Mouse (Mus musculus) lung, postnatal 10 days (tissue): ENCODE measurements around the gene Polm.
"Not testable (repeated sequence)": the region's sequence is repeated elsewhere in the genome, so short reads cannot be mapped to it uniquely, and the experiment has no call there.

Source experiments
- DNase-seq: peaks from one replicate; pipeline ENCODE4 v3.0.0; 2021

Gene Polm

DNA sequence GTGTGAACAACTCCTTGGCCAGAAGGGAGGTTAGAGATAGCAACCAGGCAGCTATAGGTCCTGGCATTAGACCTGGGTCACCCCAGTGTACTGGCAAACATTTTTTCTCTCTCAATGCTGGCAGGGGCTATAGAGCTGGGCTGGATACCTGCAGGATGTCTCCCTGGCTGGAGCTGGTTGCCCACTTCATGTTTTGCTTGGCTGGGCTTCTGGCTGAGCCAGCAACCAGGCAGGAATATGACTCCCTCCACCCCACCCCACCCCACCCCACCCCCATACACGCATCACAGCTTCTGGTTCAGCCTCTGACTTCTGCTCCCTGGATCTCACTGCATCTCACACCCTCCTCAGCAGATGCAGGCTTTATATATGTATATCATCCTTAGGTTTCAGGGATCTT, 14.5 kb upstream of the Polm start:
- DNase-seq, result no peak

DNA sequence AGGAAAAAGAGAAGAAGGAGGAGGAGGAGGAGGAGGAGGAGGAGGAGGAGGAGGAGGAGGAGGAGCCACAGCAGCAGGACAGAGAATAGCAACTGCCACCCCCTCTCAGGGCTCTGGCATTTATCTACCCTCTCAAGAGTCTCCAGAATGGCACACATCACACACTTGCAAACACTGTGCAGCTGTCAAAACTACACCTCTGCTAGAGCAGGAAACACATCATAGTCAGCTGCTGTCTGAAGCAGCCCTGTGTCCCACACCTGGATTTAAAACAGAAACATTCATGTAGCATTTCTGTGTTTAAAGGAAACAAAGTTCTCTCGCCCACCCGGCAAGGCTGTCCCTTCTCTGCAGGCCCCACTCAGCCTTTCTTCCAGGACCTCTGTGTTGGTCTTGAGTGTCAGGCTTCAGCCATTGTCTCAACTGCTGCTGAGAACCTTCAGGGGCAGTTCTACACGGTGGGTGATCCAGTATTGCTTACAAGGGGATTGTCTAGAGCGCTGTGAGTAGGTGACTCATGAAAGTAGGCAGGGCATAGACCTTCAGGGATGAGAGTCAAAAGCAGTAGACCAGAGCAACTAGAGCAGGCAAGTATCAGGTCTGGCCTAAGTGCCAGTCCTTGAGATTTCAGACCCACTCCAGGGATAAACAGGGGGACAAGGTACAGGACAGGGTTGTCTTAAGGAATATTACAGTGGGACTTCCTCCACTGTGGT, 13.4 kb upstream of the Polm start:
- no peak for DNase-seq

DNA sequence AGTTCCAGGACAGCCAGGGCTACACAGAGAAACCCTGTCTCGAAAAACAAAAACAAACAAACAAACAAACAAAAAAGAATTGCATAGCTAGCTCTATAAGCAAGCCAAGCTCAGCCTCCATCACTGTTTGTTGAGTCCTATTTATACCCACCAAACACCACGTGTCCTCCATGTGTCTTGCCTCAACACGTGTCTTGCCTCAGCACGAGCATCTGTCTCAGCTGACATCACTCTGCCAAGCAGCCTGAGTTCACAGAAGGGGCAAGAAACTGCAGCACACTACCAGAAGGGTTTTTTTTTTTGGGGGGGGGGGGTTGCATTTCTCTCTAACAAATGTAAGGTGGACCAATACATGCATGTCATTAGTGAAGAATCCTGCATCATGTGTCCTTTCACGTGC, 12.6 kb upstream of the Polm start:
- DNase-seq, result no peak

DNA sequence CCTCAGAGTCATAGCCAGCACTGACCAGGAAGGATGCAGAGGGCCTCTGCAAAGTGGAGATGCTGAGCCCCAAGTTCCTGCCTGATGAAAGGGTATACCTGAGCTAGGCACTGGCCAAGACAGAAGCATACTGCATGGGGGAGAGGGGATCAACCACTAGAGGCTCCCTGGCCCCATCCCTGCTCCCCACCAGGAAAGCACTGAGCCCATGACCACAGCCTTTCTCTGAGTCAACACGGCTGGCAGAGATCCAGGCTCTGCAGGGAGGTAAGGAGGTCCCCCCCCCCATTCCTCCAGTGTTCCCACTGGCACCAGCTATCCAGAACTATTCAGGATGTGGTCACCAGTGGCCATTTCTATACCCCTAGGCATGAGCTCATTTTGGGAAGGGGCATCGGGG, 11.5 kb upstream of the Polm start:
- DNase-seq, result no peak

DNA sequence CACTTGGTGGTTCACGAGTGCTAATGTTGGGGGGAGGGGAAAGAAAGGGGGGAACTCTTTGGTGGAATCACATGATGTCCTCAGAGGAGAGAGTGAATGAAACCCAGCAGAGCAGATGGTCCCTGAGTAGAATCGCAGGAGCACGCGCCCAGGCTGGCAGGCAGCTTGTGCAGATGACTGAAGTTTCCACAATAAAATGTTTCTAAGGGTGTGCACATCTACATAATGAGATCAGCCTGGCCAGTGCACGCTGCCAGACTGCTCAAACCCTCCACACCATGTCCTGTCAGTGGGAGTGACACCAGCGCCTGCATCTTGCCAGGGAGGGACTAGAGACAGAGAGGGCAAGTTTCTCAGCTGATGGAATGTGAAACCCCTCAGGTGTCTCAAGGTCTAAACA, 10.9 kb upstream of the Polm start:
- peak; percentile 38 for DNase-seq

DNA sequence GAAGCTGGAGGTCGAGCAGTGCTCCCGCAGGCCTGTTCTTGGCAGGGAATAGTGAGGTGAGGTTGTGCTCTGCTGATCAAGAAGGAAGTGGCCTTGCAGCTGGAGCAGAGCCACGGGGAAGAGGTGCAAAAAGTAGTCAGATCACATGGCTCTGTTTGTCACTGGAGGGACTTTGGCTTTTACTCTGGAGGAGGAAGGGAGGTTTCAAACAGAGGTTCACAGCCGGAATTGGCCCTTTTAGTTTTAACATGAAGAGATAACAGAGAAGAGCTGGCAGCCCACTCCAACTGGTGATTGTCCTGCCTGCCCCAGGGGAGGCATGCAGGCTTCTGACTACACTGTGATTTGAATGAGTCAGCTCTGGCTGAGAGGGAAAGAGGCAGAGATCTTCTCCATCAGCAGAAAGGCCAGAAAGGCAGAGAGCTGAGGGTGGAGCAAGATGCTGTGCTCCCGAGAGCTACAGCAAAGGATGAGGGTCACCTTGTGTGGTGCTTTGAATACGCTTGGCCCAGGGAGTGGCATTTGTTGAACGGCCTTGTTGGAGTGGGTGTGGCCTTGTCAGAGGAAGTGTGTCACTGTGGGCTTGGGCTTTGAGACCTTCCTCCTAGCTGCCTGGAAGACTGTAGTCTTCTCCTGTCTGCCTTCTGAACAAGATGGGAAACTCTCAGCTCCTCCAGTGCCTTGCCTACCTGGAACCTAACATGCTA, 9.0 kb upstream of the Polm start:
- DNase-seq, result peak; percentile 39

DNA sequence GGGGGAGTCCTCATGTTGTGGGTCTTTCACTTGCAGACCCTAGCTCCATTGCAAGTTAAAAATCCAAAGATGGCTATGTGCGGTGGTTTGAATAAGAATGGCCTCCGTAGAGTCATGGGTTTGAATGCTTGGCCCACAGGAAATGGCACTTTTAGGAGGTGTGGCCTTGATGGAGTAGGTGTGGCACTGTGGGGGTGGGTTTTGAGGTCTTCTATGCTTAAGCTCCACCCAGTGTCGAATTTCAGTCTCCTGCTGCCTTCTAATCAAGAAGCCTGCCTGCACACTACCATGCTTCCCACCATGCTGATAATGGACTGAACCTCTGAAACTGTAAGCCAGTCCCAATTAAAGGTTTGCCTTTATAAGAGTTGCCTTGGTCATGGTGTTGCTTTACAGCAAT, 5.3 kb upstream of the Polm start:
- no peak for DNase-seq

DNA sequence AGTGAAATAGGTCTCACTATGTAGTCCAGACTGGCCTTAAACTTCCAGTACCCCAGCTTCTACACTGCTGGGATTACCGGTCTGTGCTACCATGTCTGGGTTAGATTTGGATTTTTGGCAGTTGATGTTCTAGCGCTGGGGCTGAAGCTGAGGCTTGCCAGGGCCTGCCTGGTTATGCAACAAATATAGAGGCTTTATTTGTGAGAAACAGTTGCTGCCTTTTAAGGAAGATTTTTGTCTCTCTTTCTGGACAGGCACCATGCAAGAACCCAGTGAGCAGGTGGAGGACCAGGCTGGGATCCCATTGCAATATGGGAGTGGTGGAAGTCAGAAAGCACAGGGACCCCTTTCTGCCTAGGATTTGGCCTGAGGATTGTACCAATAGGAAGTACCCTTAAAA, 3.9 kb upstream of the Polm start:
- DNase-seq, result no peak

DNA sequence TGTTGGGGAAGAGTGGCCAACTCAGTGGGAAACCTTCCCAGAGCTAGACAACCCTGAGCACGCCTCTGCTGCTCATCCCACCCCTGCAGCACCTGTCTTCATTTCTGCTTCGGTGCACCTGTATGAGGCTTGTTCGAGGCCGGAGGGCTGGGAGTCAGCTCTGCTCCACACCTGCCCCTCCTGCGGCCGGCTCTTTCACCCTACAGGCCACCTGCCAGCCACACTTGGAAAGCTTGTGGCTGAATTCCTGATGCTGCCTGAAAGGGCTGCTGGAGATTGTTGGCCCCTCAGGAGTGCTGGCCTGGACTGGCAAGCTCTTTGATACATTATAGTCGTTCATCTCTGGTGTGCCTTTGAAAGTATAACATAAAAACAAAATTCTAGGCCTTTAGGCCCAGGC, 2.5 kb upstream of the Polm start:
- no peak for DNase-seq

DNA sequence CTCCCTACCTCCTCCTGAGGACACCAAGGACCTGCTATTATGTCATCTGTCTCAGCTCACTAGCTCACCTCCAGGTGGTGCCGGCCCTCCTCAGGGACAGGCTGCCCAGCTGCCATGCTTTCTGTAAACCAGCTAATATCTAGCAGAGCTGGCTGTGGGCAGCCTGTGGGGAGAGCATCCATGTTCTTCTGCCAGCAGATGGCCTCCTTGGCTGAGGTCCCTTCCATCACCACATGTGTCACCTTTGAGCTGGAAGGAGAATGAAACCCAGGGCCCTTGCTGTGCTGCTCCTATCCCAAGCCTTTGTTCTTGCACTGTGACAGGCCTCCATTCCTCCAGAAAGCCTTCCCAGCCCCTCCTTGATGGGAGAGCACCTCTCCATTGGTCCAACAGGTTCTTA, 1.7 kb downstream of the Polm start:
- DNase-seq, result peak; percentile 36

DNA sequence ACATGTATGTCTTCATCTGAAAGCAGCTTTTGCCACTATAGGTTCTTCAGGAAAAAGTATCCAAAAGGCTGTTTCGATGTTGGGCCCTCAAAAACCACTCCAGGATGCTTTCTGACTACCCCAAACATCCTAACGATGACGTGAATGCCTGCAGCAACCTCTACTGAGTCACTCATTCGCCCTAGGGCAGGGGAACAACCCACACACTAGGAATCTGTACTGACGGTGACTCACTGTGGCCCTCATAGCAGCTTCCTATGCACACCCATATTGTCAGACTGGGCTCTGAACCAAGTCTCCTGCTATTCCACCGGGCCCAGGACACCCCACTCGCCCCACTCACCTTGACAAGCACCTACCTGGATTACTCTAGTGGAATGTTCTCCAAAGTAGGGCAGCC, 2.8 kb downstream of the Polm start:
- DNase-seq, result no peak

DNA sequence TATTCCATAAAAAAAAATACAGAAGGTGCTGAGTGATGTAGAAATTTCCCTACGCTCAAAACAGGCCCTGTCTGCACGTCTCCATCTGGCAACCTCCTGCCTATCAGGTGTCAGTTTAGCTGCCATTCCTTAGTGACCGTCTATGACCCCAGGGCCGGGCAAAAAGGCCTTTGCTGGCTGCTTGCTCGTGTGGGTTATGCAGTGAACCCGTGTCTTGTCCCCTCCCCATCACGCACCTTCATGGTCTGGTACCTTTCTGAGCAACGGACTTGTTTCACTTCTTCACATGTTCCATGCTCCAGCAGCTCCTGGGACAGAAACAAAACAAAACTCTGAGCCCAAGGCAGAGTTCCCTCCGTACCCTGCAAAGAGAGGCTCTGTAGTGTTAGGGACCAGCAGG, 3.3 kb downstream of the Polm start:
- DNase-seq, result no peak

DNA sequence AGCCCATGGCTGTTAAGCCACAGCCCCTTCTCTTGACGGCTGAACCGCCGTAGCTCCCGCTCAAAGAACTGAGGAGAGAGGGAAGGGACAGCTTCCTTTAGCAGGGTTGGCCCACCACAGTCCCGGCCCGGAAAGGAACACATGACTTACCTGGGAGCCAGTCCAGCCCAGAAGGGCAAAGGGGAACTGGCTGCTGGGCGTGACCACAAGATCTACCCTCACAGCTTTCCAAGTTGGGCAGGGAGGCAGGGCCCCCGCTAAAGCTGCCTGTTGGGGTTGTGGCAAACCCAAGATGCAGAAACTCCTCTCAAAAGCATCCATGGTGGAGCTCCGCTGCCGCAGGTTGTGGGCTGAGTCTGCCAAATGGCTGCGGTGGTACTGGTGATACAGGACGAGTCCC, 8.5 kb downstream of the Polm start:
- no peak for DNase-seq

DNA sequence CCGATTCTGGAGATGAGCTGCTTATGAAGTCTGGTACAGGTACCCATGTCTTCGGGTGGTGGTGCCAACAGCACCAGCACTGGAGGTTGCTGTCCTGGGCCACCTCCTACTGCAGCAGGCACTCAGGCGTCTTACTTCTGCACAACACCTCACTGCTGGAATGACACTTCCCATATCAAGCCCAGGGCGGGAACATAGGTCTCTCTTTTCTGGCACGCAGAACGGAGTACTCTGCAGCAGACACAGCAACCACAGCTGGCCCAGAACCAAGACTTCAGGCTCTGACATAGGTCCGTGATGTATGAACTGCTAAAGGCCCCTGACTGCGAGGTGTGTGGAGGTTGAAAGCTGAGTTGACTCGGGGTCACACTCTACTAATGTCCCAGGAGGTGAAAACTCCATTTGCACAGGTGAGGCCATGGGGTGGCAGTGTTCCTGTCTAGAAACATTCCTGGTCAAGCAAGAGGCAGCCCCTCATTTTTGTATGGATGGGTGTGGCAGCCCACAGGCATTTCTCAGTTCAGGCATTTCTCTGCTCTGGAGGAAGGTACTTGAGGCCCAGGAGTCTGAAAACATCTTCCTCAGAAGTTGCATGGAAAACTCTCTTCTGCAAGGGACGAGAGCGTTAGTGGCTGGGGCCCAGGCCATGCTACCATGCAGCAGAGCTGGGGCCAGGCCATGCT, 9.2 kb downstream of the Polm start:
- DNase-seq, result no peak

DNA sequence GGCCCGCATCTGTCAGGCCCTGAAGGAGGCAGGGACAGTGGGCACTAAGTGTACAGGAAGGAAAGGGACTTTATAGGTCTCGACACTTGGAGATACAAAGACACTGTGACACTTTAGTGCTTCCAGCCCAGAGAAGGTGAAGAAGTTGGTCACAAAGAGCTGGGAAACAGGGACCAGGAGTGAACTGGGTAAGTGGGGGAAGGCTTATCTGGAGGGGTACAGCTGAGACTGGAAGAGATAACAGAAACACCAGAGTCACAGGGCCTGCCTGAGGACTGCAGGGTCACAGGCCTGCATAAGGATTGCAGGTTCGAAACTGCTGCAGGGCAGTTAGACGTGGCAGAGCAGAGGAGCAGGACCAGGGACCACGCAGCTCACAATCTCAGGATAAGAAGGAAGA, 9.9 kb downstream of the Polm start:
- DNase-seq, result no peak

DNA sequence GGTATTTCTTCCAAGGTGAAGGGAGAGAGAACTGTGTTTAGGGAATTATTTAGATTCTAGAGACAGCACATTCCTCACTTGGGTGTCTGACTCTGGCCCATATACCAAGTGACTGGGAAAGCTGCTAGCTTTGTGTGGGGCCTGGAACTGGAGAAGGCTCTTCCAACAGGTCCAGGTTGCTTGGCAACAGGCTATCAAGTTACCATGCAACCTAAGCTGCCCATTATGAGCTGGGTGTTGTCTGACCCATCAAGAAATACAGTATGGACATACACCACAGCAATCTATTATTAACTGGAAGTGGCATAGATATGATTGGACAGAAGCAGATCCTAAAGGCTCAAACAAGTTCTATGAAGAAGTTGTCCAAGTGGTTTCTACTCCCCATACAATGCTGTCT, 12.4 kb downstream of the Polm start:
- no peak for DNase-seq

DNA sequence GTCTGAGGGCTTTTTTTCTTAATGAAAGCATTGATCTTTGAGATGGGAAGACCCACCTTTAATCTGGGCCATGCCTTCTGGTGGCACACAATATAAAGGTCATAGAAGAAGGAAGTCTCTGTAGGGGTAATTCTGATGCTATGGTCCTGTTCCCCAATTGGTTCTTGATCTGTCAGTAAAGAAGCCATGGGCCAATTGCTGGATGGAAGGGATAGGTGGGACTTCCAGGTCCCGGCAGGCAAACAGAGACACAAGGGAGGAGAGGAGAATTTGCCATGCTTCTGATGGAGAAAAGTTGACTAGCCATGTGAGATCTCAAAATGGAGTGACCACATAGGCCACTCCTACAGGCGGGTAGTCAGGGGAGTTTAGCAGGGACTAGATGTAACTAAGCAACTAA, 18.6 kb downstream of the Polm start:
- no peak for DNase-seq

DNA sequence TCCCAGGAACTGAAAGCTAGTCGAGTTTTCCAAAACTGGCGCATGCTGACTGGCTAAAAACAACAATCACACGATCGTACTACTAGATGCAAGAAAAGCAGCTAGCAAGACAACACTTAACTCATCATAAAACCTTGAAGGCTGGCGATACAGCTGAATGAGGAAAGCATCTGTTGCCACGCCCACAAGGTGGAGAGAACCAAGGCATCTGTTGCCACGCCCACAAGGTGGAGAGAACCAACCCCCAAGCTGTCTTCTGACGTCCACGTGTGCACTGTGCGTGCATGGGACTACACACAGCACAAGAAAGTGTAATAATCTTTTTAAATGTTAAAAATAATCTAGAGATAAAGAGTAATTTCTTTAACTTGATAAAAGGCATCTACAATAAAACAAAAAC, 24.4 kb downstream of the Polm start:
- DNase-seq, result no peak

DNA sequence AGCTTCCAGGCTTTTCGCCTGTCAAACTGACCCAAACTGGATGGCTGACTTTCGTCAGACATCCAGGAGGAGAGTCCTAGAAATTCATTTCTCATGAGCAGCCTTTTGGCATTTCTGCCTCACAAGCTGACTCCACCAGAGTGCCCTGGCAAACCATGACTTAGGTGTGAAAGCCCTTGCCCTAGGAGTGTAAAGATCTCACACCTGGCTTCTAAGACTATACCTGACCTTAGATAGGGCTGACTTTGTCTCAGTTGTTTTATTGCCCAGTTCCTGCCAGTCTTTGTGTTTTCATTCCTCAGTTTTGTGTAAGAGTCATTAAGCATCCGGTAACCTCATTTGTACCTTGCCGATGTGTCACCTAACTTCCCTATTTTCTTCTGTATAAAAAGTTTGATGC, 28.3 kb downstream of the Polm start:
- DNase-seq, result not testable (repeated sequence)

DNA sequence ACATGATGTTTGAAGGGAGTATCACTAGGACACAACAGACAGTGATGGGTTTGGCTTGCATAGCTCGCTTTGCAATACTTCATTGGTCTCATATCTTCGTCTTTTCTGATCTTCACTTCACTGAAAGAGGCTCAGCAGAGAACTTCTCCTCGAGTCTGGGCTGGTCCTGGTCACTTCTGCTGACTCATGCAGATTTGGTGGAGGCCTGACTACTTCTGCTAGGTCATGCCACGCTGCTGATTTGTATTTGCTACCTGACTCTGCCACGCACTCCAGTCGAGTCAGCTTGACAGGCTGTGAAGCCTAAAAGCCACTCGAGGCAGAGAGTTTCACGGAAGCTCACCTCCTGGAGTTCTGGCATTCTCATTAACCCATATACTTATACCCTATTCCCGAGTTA, 29.9 kb downstream of the Polm start:
- DNase-seq, result no peak

DNA sequence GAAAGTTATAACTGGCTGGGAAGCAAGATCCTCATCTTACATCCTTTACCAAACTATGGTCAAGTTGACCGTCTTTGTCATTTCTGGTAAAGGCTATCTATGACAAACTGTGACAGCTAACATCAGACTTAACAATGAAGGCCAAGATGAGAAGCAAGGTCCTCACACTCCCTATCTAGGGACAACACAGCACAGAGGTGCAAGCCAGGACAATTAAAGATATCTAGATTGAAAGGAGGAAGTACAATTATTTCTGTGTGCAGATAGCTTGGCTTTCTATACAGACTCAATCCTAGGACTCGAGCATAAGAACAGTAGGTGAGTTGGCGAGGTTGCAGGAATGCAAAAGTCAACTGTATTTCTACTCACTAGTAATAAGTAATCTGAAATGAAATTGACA, 32.1 kb downstream of the Polm start:
- no peak for DNase-seq

DNA sequence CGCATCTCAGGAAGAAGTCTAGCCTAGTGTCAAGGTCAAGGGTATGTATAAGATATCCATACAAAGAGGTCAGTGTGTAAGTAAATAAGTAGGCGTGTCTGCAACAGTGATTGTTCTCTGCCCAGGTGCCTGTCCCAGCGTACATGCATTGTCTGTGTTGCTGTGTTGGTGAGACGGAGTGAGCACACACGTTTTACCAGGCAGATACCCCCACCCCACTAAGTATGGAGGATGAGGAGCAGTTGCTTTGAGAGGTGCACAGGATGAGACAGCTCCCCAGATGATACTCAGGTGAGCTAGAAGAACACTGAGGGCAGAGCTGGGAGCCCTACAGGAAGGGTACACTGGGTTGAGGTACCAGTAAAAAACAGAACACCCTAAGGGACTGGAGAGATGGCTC, 33.6 kb downstream of the Polm start:
- no peak for DNase-seq

DNA sequence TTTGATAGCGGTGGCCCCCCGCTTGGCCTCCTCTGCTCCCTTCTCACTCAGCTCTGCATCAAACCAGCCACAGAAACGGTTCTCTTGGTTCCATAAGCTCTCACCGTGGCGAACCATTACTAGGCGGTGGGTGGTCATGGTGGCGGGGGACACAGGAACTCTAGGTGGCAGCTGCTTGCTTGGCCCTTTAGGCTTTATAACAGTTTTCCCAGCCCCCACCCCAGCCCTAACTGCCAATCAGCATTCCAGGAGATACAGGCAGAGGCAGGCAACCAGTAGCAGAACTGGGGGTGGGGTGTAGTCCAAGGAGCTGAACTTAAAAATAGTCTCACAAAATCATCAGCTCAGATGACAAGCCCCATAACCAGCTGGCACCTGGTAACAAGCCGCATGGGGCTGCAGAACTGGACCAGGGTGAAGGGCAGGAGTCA, 34.2 kb downstream of the Polm start, which contains the start of gene Pgam2:
Pgam2 (minus strand) TSS at position 183 of the 431 bp plus-strand sequence.
- DNase-seq, result no peak
